Mouse (Mus musculus) CH12.LX (cell line): Measurements from ENCODE around the gene Txndc9. TPM values are rescaled to one million over a fixed set of nuclear protein-coding genes. Genes with fewer than 3 reads are reported as not detected.

ENCODE experiments used
- DNase-seq: peaks from one replicate; pipeline ENCODE4 v3.0.0-alpha.2; 2013; ENCODE audit errors: extremely low read depth
- H3K27ac ChIP-seq: 2 replicates; pipeline ENCODE4 v1.5.1; 2012; ENCODE audit warnings: low read depth, mild to moderate bottlenecking, control low read depth, moderate library complexity; ENCODE audit not compliant: insufficient read depth
- H3K27me3 ChIP-seq: replicated peaks from 2 replicates; pipeline ENCODE3; 2012; ENCODE audit warnings: inconsistent platforms
- H3K36me3 ChIP-seq, 2 experiments: replicated peaks in 1 of 2; 2 replicates each; pipeline versions ENCODE3 to v1.6.1; 2012; ENCODE audit warnings: inconsistent platforms in 1 of 2, low read length in 1 of 2, mild to moderate bottlenecking in 1 of 2, mixed read lengths in 1 of 2, moderate library complexity in 1 of 2; ENCODE audit not compliant: control insufficient read depth in 1 of 2, insufficient read depth in 1 of 2
- H3K4me1 ChIP-seq, 2 experiments: 2 replicates each; pipeline ENCODE4 v1.6.1; 2012; ENCODE audit warnings: inconsistent platforms in 1 of 2, moderate library complexity in 1 of 2; ENCODE audit not compliant: insufficient read depth in 2 of 2, control insufficient read depth in 1 of 2
- H3K4me2 ChIP-seq: 2 replicates; pipeline ENCODE4 v1.6.1; 2012; ENCODE audit warnings: low read depth, mild to moderate bottlenecking, control low read depth; ENCODE audit not compliant: poor library complexity, insufficient read depth, severe bottlenecking
- H3K4me3 ChIP-seq, 3 experiments: fragments of 150-350 bp in 1 of 3; sonication (generic) in 1 of 3; replicated peaks in 1 of 3; 2 replicates each; pipeline versions ENCODE3 to v1.5.1; 2011 to 2012; ENCODE audit warnings: low read depth in 2 of 3, low read length in 2 of 3, mild to moderate bottlenecking in 2 of 3, moderate library complexity in 2 of 3, control low read depth in 1 of 3, improper control_type of control experiment in 1 of 3, inconsistent platforms in 1 of 3, mixed read lengths in 1 of 3; ENCODE audit not compliant: poor library complexity in 1 of 3
- H3K79me2 ChIP-seq: replicated peaks from 2 replicates; pipeline ENCODE4 v1.6.1; 2012; ENCODE audit warnings: mild to moderate bottlenecking, moderate library complexity; ENCODE audit not compliant: control insufficient read depth, poor library complexity, insufficient read depth, severe bottlenecking; ENCODE audit errors: extremely low read depth
- H3K9ac ChIP-seq: 2 replicates; pipeline ENCODE4 v1.6.1; 2012; ENCODE audit warnings: low read depth, mild to moderate bottlenecking, control low read depth, moderate library complexity; ENCODE audit not compliant: insufficient read depth
- H3K9me3 ChIP-seq: replicated peaks from 2 replicates; pipeline ENCODE3; 2012; ENCODE audit warnings: low read length, inconsistent platforms, mixed read lengths
- BHLHE40 ChIP-seq: IDR thresholded peaks from 2 replicates; pipeline ENCODE4 v1.6.1; 2011; ENCODE audit warnings: mild to moderate bottlenecking, low read depth, low read length, improper control_type of control experiment
- CHD1 ChIP-seq: IDR thresholded peaks from 2 replicates; pipeline ENCODE4 v1.6.1; 2012; ENCODE audit warnings: low read depth, low read length, improper control_type of control experiment, inconsistent platforms
- CTCF ChIP-seq, 2 experiments: IDR thresholded peaks in 1 of 2; conservative IDR thresholded peaks in 1 of 2; 2 replicates each; pipeline ENCODE4 v1.5.1; 2011 to 2012; ENCODE audit warnings: low read depth in 2 of 2, low read length in 2 of 2, improper control_type of control experiment in 1 of 2, inconsistent platforms in 1 of 2, mild to moderate bottlenecking in 1 of 2, moderate library complexity in 1 of 2
- E2F4 ChIP-seq: IDR thresholded peaks from 2 replicates; pipeline ENCODE4 v1.6.1; 2011; ENCODE audit warnings: low read depth, low read length, improper control_type of control experiment; ENCODE audit not compliant: insufficient replicate concordance
- ELF1 ChIP-seq: IDR thresholded peaks from 2 replicates; pipeline ENCODE4 v1.6.1; 2014; ENCODE audit warnings: low read depth, mild to moderate bottlenecking, inconsistent platforms, low read length, improper control_type of control experiment
- EP300 ChIP-seq: IDR thresholded peaks from 2 replicates; pipeline ENCODE4 v1.6.1; 2011; ENCODE audit warnings: low read length, improper control_type of control experiment
- ETS1 ChIP-seq: conservative IDR thresholded peaks from 2 replicates; pipeline ENCODE4 v1.6.1; 2012; ENCODE audit warnings: low read depth, mild to moderate bottlenecking, inconsistent platforms, low read length, improper control_type of control experiment, moderate library complexity
- GABPA ChIP-seq: IDR thresholded peaks from 2 replicates; pipeline ENCODE4 v1.6.1; 2012; ENCODE audit warnings: low read depth, low read length, improper control_type of control experiment, inconsistent platforms; ENCODE audit not compliant: insufficient replicate concordance
- IRF4 ChIP-seq: IDR thresholded peaks from 2 replicates; pipeline ENCODE4 v1.6.1; 2014; ENCODE audit warnings: low read depth, mild to moderate bottlenecking, inconsistent platforms, low read length, improper control_type of control experiment
- JUND ChIP-seq: conservative IDR thresholded peaks from 2 replicates; pipeline ENCODE4 v1.6.1; 2011; ENCODE audit warnings: low read depth, low read length, improper control_type of control experiment
- KAT2A ChIP-seq: IDR thresholded peaks from 2 replicates; pipeline ENCODE4 v1.6.1; 2012; ENCODE audit warnings: low read length, improper control_type of control experiment, inconsistent platforms; ENCODE audit not compliant: insufficient replicate concordance
- MAFK ChIP-seq: IDR thresholded peaks from 2 replicates; pipeline ENCODE4 v1.6.1; 2011; ENCODE audit warnings: low read length, improper control_type of control experiment; ENCODE audit not compliant: insufficient replicate concordance
- MXI1 ChIP-seq: IDR thresholded peaks from 2 replicates; pipeline ENCODE4 v1.6.1; 2011; ENCODE audit warnings: mild to moderate bottlenecking, low read depth, low read length, improper control_type of control experiment
- MYC ChIP-seq: IDR thresholded peaks from 2 replicates; pipeline ENCODE4 v1.6.1; 2011; ENCODE audit warnings: low read depth, mild to moderate bottlenecking, improper control_type of control experiment, low read length
- NRF1 ChIP-seq: IDR thresholded peaks from 2 replicates; pipeline ENCODE4 v1.6.1; 2014; ENCODE audit warnings: low read depth, mild to moderate bottlenecking, inconsistent platforms, low read length, improper control_type of control experiment, moderate library complexity
- PAX5 ChIP-seq: IDR thresholded peaks from 2 replicates; pipeline ENCODE4 v1.6.1; 2012; ENCODE audit warnings: low read length, inconsistent platforms, mixed read lengths
- POLR2A ChIP-seq: IDR thresholded peaks from 2 replicates; pipeline ENCODE4 v1.6.1; 2011; ENCODE audit warnings: low read depth, mild to moderate bottlenecking, improper control_type of control experiment, low read length
- POLR2AphosphoS2 ChIP-seq: IDR thresholded peaks from 2 replicates; pipeline ENCODE4 v1.6.1; 2011; ENCODE audit warnings: low read depth, low read length, improper control_type of control experiment
- RAD21 ChIP-seq: IDR thresholded peaks from 2 replicates; pipeline ENCODE4 v1.6.1; 2011; ENCODE audit warnings: low read depth, mild to moderate bottlenecking, low read length, improper control_type of control experiment, moderate library complexity
- RCOR1 ChIP-seq: conservative IDR thresholded peaks from 2 replicates; pipeline ENCODE4 v1.6.1; 2012; ENCODE audit warnings: low read depth, mild to moderate bottlenecking, inconsistent platforms, low read length, improper control_type of control experiment
- SIN3A ChIP-seq: IDR thresholded peaks from 2 replicates; pipeline ENCODE4 v1.6.1; 2012; ENCODE audit warnings: low read length, improper control_type of control experiment, inconsistent platforms
- SMC3 ChIP-seq: IDR thresholded peaks from 2 replicates; pipeline ENCODE4 v1.6.1; 2011; ENCODE audit warnings: low read depth, low read length, improper control_type of control experiment
- TBP ChIP-seq: conservative IDR thresholded peaks from 2 replicates; pipeline ENCODE4 v1.6.1; 2011; ENCODE audit warnings: low read depth, low read length, improper control_type of control experiment
- TCF12 ChIP-seq: IDR thresholded peaks from 2 replicates; pipeline ENCODE4 v1.6.1; 2014; ENCODE audit warnings: low read depth, mild to moderate bottlenecking, inconsistent platforms, low read length, improper control_type of control experiment
- USF1 ChIP-seq: IDR thresholded peaks from 2 replicates; pipeline ENCODE4 v1.6.1; 2014; ENCODE audit warnings: low read depth, mild to moderate bottlenecking, inconsistent platforms, low read length, improper control_type of control experiment
- USF2 ChIP-seq: conservative IDR thresholded peaks from 2 replicates; pipeline ENCODE4 v1.6.1; 2011; ENCODE audit warnings: low read depth, low read length, improper control_type of control experiment
- ZC3H11A ChIP-seq: IDR thresholded peaks from 2 replicates; pipeline ENCODE4 v1.6.1; 2012; ENCODE audit warnings: low read depth, mild to moderate bottlenecking, inconsistent platforms, low read length, improper control_type of control experiment
- ZKSCAN1 ChIP-seq: IDR thresholded peaks from 2 replicates; pipeline ENCODE4 v1.6.1; 2012; ENCODE audit warnings: low read depth, inconsistent platforms, low read length, improper control_type of control experiment, borderline replicate concordance
- ZMIZ1 ChIP-seq: IDR thresholded peaks from 2 replicates; pipeline ENCODE4 v1.6.1; 2012; ENCODE audit warnings: low read depth, mild to moderate bottlenecking, inconsistent platforms, low read length, improper control_type of control experiment
- ZNF384 ChIP-seq: IDR thresholded peaks from 2 replicates; pipeline ENCODE4 v1.6.1; 2012; ENCODE audit warnings: low read depth, low read length, improper control_type of control experiment, inconsistent platforms
- dilution Hi-C: fragments of 300-500 bp; cut with MboI; formaldehyde crosslinking; loops from 2 replicates; pipeline ENCODE4 v1.14.3; 2020; ENCODE audit warnings: low sequenced_read_pairs; ENCODE audit not compliant: extremely low pct_unique_long_range_greater_than_20kb, extremely low pct_ligation_motif_present
- in situ Hi-C: fragments of 300-500 bp; cut with MboI; formaldehyde crosslinking; loops from 3 replicates; pipeline ENCODE4 v1.14.3; 2019; ENCODE audit warnings: low sequenced_read_pairs, low pct_ligation_motif_present, low pct_unique_long_range_greater_than_20kb, mixed read lengths
- polyA plus RNA-seq: library from polyadenylated mRNA; unstranded; fragments of >175 nt; gene quantifications from 2 replicates; pipeline ENCODE4 v1.2.1, GENCODE M21; 2012; ENCODE audit warnings: low read depth; ENCODE audit not compliant: insufficient read length
- total RNA-seq, 2 experiments: library from RNA; depleted of rRNA; stranded (reverse); fragments of 300-350 nt in 1 of 2; fragments of >200 nt in 1 of 2; gene quantifications; 2 replicates each; pipeline ENCODE4 v1.2.3; 2012 to 2014

Txndc9 gene
- total and polyA plus RNA-seq, 3 experiments = 44.1 to 99.5 (median 82.1) TPM

DNA sequence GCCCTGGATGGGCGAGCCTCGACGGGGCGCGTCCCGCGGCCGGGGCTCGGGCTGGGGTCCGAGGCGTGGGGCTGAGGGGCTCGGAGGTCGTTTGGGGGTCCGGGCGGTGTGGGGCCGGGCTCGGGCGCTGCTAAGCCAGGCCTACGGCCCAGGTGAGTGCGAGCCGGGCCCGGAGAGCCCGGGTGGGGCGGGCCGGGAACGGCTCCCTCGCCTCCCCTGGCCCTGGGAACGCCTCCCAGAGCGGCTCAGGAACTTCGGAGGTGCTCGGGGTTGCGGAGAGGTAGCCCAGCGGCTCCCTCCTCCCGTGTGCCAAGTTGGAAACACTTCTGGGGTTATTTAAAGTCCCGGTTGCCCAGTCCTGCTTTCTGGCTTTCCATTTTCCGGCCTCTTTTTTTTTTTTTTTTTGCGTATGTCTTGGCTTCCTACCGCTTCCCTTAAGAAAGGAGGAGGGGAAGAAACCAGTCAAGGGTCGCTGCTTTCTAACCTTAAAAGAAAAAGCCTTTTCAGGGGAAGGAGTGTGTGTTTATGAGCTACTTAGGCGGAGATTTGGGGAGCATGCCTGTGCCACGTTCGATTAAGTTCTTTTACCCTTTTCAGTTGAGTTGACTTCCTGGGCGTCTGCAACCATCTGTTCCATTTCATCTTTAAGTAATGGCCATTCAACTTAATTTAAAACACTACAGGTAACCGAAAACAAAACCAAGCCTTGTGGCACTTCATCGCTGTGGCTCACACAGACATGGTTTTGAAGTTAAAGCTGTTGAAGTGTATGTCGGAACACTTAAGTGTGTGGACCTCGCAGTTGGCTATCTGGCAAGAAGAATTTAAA, 892 bp upstream of the Txndc9 start:
- no peaks in the 10 kb centered on the region for H3K9me3 ChIP-seq
- peak overlapping the region; percentile 38; the same call in 1 of the 2 replicates for H3K27ac ChIP-seq
- dilution Hi-C loops (no loop called here), in situ Hi-C loops (no loop called here)
- H3K27me3 ChIP-seq = no peaks in the 10 kb centered on the region
- peaks cover 66% of the 10 kb centered on the region for H3K79me2 ChIP-seq
- peak overlapping the region; percentile 81 for H3K9ac ChIP-seq
- H3K4me3 ChIP-seq = peak overlapping the region; percentile 72 to 82 (median 81)
- H3K4me2 ChIP-seq = peak overlapping the region; percentile 48
- H3K4me1 ChIP-seq = peaks cover 6 to 28% of the 10 kb centered on the region in 2 experiments; a peak in 3 of 4 replicates
- DNase-seq = no peak
- TF ChIP-seq ZNF384 (peak; percentile 77), TCF12 (no peak)
- TF ChIP-seq, all 38 proteins: peak for 1
- H3K36me3 ChIP-seq = peaks cover 19 to 33% of the 10 kb centered on the region in 2 experiments

- H3K4me3 ChIP-seq = peak overlapping the region; percentile 81 to 97 (median 82)
- peak overlapping the region; percentile 96 for H3K4me2 ChIP-seq
- H3K9me3 ChIP-seq = no peaks in the 10 kb centered on the region
- peak overlapping the region; percentile 78 for H3K27ac ChIP-seq
- H3K9ac ChIP-seq = peak overlapping the region; percentile 87
- peaks cover 5 to 20% of the 10 kb centered on the region in 2 experiments; a peak in 3 of 4 replicates for H3K4me1 ChIP-seq
- H3K79me2 ChIP-seq = peaks cover 58% of the 10 kb centered on the region
- peak; percentile 99 for DNase-seq
- H3K36me3 ChIP-seq = peaks cover 29 to 43% of the 10 kb centered on the region in 2 experiments
- in situ Hi-C loops (no loop called here), dilution Hi-C loops (no loop called here)
- no peaks in the 10 kb centered on the region for H3K27me3 ChIP-seq
- TF ChIP-seq RAD21 = no peak
- TF ChIP-seq KAT2A = peak; percentile 91; the same call in 1 of the 2 replicates
- TF ChIP-seq MYC = peak; percentile 64; the same call in 1 of the 2 replicates
- no peak for TF ChIP-seq EP300
- TF ChIP-seq TBP = peak; percentile 90
- TF ChIP-seq POLR2AphosphoS2 = peak; percentile 85; the same call in 1 of the 2 replicates
- TF ChIP-seq JUND = no peak
- TF ChIP-seq SMC3 = no peak
- TF ChIP-seq ZKSCAN1 = no peak
- no peak for TF ChIP-seq E2F4
- no peak for TF ChIP-seq PAX5
- peak; percentile 84; the same call in 1 of the 2 replicates for TF ChIP-seq ZMIZ1
- TF ChIP-seq GABPA = peak; percentile 34; the same call in 1 of the 2 replicates
- no peak for TF ChIP-seq CTCF (conservative IDR thresholded peaks at IDR 0.05 in 1 of 2, IDR thresholded peaks at IDR 0.05 in 1 of 2; ENCODE audit: low read depth in 2 of 2, low read length in 2 of 2)
- TF ChIP-seq ELF1 = peak; percentile 98
- no peak; the same call in 1 of the 2 replicates for TF ChIP-seq ETS1
- no peak for TF ChIP-seq RCOR1
- peak; percentile 94 for TF ChIP-seq USF1
- TF ChIP-seq MXI1 = peak; percentile 81; the same call in 1 of the 2 replicates
- peak; percentile 88 for TF ChIP-seq NRF1
- peak; percentile 80; the same call in 1 of the 2 replicates for TF ChIP-seq SIN3A
- peak; percentile 59 for TF ChIP-seq BHLHE40
- peak; percentile 85 for TF ChIP-seq USF2
- peak; percentile 93 for TF ChIP-seq POLR2A
- TF ChIP-seq IRF4 = no peak
- no peak for TF ChIP-seq CHD1
- TF ChIP-seq ZC3H11A = no peak
- no peak for TF ChIP-seq MAFK
- TF ChIP-seq ZNF384 = no peak
These were observed 712 bp downstream of the Txndc9 start for GRCm38 (mm10) chr1:37996877-37997484.
